Mouse (Mus musculus): Measurements from ENCODE around the gene Sec14l1. TPM values are rescaled to one million over a fixed set of nuclear protein-coding genes. Genes with fewer than 3 reads are reported as not detected.

Gene Sec14l1
- polyA plus RNA-seq, 1 experiment from 2014 or later = 57.0 TPM

DNA sequence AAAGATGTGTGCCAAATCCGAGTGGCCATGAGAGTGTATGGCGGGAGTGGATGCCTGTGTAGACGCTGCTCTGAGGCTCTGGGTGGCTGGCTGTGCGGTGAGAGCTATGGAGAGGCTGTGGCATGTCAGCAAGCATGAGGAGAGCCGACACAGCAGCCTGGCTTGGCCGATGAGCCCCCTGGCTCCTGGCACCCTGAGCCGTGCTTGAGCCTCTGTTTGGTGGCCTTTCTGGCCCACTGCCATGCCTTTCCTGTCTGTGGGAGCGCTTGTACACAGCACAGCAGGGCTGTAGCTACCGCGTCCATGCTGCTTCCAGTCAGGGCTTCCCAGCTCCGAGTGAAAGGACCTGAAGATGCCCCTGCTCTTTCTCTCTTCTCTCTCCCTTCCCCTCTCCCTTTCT lies 43.4 kb downstream of the Sec14l1 start:
- no peak overlapping the region for H3K4me3 ChIP-seq

DNA sequence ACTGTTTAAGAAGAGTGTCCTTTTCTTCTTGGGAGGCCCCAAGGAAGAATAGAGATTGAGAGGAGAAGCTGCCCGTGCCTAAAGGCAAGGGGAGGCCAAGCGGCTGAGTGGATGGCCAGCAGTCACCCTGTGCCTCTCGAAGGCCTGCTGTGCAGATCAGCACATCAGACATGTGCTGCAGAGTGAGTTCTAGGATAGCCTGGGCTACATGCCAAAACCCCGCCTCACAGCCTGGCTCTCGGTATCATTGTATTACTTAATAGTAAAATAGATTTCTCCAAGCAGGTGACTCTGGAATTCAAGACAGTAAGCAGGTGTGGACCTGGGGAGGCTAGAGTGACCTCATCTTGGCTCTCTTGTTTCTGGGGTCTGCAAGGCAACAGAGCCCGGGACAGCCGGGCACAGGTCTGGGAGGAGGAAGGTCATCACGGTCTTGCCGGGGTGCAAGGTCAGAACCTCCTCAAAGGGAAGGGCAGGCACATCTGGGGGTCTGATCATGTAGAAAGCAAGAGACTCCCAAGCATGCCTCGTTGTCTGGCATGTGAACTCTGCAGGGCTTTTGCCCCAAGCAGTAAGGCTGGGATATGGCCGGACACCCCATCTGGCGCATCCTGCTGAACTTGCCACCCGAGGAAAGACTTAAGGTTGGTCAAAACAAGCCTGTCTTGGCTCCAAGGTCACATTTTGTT lies 44.4 kb downstream of the Sec14l1 start:
- H3K4me3 ChIP-seq = no peak overlapping the region
- peaks cover 25% of the 10 kb centered on the region for H3K4me1 ChIP-seq (replicated peaks)
- H3K27me3 ChIP-seq (ENCODE audit: insufficient read depth, poor library complexity, severe bottlenecking) = no peaks in the 10 kb centered on the region
- no peak overlapping the region for H3K27ac ChIP-seq
- no peaks in the 10 kb centered on the region for H3K9me3 ChIP-seq
- peaks cover 57% of the 10 kb centered on the region for H3K36me3 ChIP-seq
- 94% methylated on average over 13 of the region's 13 CpGs for WGBS
- no peak for DNase-seq (ENCODE audit: low spot score)

More for the DNA sequence above, 43.4 kb downstream of the Sec14l1 start:
- 90% methylated on average over 11 of the region's 11 CpGs for WGBS
- Histone ChIP-seq H3K9me3 (no peaks in the 10 kb centered on the region), H3K27me3 (ENCODE audit: insufficient read depth, poor library complexity, severe bottlenecking) (no peaks in the 10 kb centered on the region), H3K36me3 (peaks cover 67% of the 10 kb centered on the region), H3K27ac (no peak overlapping the region), H3K4me1 (replicated peaks) (peaks cover 34% of the 10 kb centered on the region)
- DNase-seq (ENCODE audit: low spot score) = no peak

GRCm38 (mm10) chr11:117159946-117160307 lies 45.0 kb downstream of the Sec14l1 start:
- Histone ChIP-seq H3K4me3 (no peak overlapping the region), H3K4me1 (replicated peaks) (peaks cover 20% of the 10 kb centered on the region), H3K9me3 (no peaks in the 10 kb centered on the region), H3K36me3 (peaks cover 52% of the 10 kb centered on the region), H3K27ac (no peak overlapping the region), H3K27me3 (ENCODE audit: insufficient read depth, poor library complexity, severe bottlenecking) (no peaks in the 10 kb centered on the region)
- 96% methylated on average over 5 of the region's 5 CpGs for WGBS
- no peak for DNase-seq (ENCODE audit: low spot score)

GRCm38 (mm10) chr11:117160791-117161190 lies 45.8 kb downstream of the Sec14l1 start:
- no peak overlapping the region for H3K27ac ChIP-seq
- no peaks in the 10 kb centered on the region for H3K27me3 ChIP-seq (ENCODE audit: insufficient read depth, poor library complexity, severe bottlenecking)
- 91% methylated on average over 12 of the region's 12 CpGs for WGBS
- H3K36me3 ChIP-seq = peaks cover 44% of the 10 kb centered on the region
- no peaks in the 10 kb centered on the region for H3K9me3 ChIP-seq
- no peak overlapping the region for H3K4me3 ChIP-seq
- DNase-seq (ENCODE audit: low spot score) = no peak
- peaks cover 19% of the 10 kb centered on the region for H3K4me1 ChIP-seq (replicated peaks)

- Histone ChIP-seq H3K27ac (0 out of 2 replicates have a peak overlapping the region, but pooled peaks have one; percentile 53), H3K4me1 (replicated peaks) (peaks cover 18% of the 10 kb centered on the region), H3K27me3 (ENCODE audit: insufficient read depth, poor library complexity, severe bottlenecking) (no peaks in the 10 kb centered on the region), H3K36me3 (peaks cover 37% of the 10 kb centered on the region), H3K9me3 (no peaks in the 10 kb centered on the region), H3K4me3 (no peak overlapping the region)
- 78% methylated on average over 8 of the region's 8 CpGs for WGBS
- DNase-seq (ENCODE audit: low spot score) = no peak
These were observed 46.6 kb downstream of the Sec14l1 start for GRCm38 (mm10) chr11:117161574-117161973.

DNA sequence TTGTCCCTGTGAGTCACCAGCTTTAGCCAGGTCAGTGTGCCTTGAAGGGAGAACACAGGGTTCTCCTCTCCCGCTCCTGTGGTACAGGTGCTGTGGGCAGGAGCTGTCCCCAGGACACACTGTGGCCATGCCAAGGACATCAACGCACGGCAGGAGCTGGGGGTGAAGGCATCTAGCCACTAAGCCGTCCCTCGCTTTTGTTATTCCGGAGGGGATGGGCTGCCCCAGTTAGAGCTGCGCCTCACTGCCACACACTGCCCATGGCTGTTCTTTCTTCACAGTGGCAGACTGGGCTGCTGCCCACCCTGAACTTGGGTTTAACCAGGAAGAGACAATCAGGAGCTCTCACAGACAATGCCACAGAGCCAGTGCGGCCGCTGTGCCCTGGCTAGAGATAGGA lies 48.1 kb downstream of the Sec14l1 start:
- Histone ChIP-seq H3K36me3 (peaks cover 22% of the 10 kb centered on the region), H3K27ac (no peak overlapping the region), H3K4me3 (no peak overlapping the region), H3K27me3 (ENCODE audit: insufficient read depth, poor library complexity, severe bottlenecking) (no peaks in the 10 kb centered on the region), H3K4me1 (replicated peaks) (peaks cover 18% of the 10 kb centered on the region), H3K9me3 (no peaks in the 10 kb centered on the region)
- 79% methylated on average over 9 of the region's 9 CpGs for WGBS
- no peak for DNase-seq (ENCODE audit: low spot score)

DNA sequence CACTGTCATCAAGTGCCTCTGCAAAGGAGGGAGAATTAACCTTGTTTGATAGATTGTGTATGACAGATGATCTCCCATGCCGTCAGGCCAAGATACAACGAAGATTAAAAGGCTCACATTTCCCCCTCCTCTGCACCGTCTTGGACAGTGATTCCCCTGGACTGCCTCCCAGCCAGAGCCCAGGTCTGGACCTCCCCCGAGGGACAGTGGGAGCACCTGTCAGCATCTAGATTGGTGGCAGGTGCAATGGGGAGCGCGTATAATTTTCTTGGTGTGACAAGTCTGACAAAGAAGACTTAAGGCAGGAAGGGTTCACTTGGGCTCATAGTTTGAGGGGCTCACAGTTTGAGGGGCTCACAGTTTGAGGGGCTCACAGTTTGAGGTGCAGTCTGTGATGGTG lies 48.8 kb downstream of the Sec14l1 start:
- no peak for DNase-seq (ENCODE audit: low spot score)
- H3K4me1 ChIP-seq (replicated peaks) = peaks cover 18% of the 10 kb centered on the region
- no peak overlapping the region for H3K27ac ChIP-seq
- WGBS = 92% methylated on average over 6 of the region's 6 CpGs
- H3K4me3 ChIP-seq = no peak overlapping the region
- peaks cover 16% of the 10 kb centered on the region for H3K36me3 ChIP-seq
- no peaks in the 10 kb centered on the region for H3K9me3 ChIP-seq
- no peaks in the 10 kb centered on the region for H3K27me3 ChIP-seq (ENCODE audit: insufficient read depth, poor library complexity, severe bottlenecking)

GRCm38 (mm10) chr11:117168278-117169087 lies 53.5 kb downstream of the Sec14l1 start:
- Histone ChIP-seq H3K27me3 (ENCODE audit: insufficient read depth, poor library complexity, severe bottlenecking) (no peaks in the 10 kb centered on the region), H3K9me3 (0 out of 2 replicates have a peak, but pooled peaks cover 3% of the 10 kb centered on the region), H3K36me3 (no peaks in the 10 kb centered on the region), H3K27ac (no peak overlapping the region), H3K4me3 (no peak overlapping the region), H3K4me1 (replicated peaks) (peaks cover 14% of the 10 kb centered on the region)
- no peak for DNase-seq (ENCODE audit: low spot score)
- 90% methylated on average over 20 of the region's 20 CpGs for WGBS

DNA sequence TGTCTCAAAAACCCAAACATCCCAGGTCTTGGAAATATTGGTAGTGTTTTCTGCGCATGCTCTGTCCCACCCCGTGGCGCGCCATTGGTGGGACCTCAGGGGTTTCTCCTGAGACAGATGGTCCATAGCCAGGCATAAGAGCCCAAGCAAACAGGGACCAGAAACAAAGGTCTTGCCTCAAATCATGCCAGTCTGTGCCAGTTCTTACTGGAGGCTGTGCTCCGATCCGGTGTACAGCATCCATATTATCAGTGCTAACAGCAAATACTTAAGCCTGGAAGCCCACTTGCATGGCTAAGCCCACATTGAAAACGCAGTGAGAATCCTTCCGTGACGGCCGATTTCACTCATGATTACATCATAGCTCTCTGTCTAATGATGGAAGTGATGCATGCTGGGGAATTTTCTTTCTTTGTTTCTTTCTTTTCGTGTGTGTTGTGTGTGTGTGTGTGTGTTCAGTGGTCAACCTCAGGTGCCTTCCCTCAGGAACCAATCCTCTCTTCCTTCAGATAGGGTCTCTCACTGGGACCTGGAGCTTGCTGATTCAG lies 54.2 kb downstream of the Sec14l1 start:
- Histone ChIP-seq H3K27me3 (ENCODE audit: insufficient read depth, poor library complexity, severe bottlenecking) (no peaks in the 10 kb centered on the region), H3K27ac (no peak overlapping the region), H3K9me3 (0 out of 2 replicates have a peak, but pooled peaks cover 3% of the 10 kb centered on the region), H3K4me3 (no peak overlapping the region), H3K36me3 (no peaks in the 10 kb centered on the region), H3K4me1 (replicated peaks) (peaks cover 14% of the 10 kb centered on the region)
- DNase-seq (ENCODE audit: low spot score) = no peak
- 95% methylated on average over 11 of the region's 11 CpGs for WGBS

- Histone ChIP-seq H3K4me1 (replicated peaks) (peaks cover 20% of the 10 kb centered on the region), H3K27me3 (ENCODE audit: insufficient read depth, poor library complexity, severe bottlenecking) (no peaks in the 10 kb centered on the region), H3K4me3 (no peak overlapping the region), H3K27ac (no peak overlapping the region), H3K9me3 (0 out of 2 replicates have a peak, but pooled peaks cover 3% of the 10 kb centered on the region), H3K36me3 (no peaks in the 10 kb centered on the region)
- WGBS = 94% methylated on average over 19 of the region's 19 CpGs
- no peak for DNase-seq (ENCODE audit: low spot score)
These were observed 55.0 kb downstream of the Sec14l1 start for GRCm38 (mm10) chr11:117169801-117170565.

- Histone ChIP-seq H3K9me3 (0 out of 2 replicates have a peak, but pooled peaks cover 3% of the 10 kb centered on the region), H3K4me3 (peak overlapping the region; percentile 39), H3K4me1 (replicated peaks) (peaks cover 19% of the 10 kb centered on the region), H3K27me3 (ENCODE audit: insufficient read depth, poor library complexity, severe bottlenecking) (peaks cover 3% of the 10 kb centered on the region; the same call in 1 of the 2 replicates), H3K36me3 (no peaks in the 10 kb centered on the region), H3K27ac (peak overlapping the region; percentile 68; the same call in 1 of the 2 replicates)
- DNase-seq (ENCODE audit: low spot score) = no peak
- WGBS = 53% methylated on average over 18 of the region's 18 CpGs
These were observed 59.3 kb downstream of the Sec14l1 start for GRCm38 (mm10) chr11:117174098-117174892.

DNA sequence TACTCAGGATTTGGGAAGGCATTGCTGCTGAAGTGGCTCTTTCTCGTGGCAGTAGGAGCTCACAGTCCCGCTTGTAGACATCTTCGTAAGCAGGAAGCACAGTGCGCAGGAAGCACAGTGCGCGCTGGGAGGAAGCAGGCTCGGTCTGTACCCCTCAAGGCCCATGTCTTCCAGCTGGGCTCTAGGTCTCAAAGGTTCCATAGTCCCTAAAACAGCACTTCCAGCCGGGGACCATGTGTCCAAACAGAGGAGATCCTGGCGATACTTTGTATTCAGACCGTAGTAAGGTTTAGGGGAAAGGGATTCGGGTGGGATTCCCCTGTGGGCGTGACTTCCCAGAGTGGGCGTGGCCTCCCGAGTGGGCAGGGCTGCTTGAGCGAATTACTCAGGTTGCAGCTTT lies 60.0 kb downstream of the Sec14l1 start:
- Histone ChIP-seq H3K36me3 (no peaks in the 10 kb centered on the region), H3K27me3 (ENCODE audit: insufficient read depth, poor library complexity, severe bottlenecking) (peaks cover 3% of the 10 kb centered on the region; the same call in 1 of the 2 replicates), H3K4me1 (replicated peaks) (peaks cover 19% of the 10 kb centered on the region), H3K27ac (peak overlapping the region; percentile 68), H3K9me3 (peaks cover 4% of the 10 kb centered on the region), H3K4me3 (peak overlapping the region; percentile 39)
- peak; percentile 20 for DNase-seq (ENCODE audit: low spot score)
- 45% methylated on average over 15 of the region's 15 CpGs for WGBS
